Mouse (Mus musculus) lung, embryonic 14.5 days (tissue): ENCODE results near the gene Oosp1. TPM values are rescaled to one million over a fixed set of nuclear protein-coding genes. Genes with fewer than 3 reads are reported as not detected.

Experiments used
- ATAC-seq: fragments of 200-750 bp; cut with Nextera tagmentation; 2 replicates; pipeline ENCODE4 v1.8.0; 2017; ENCODE audit warnings: mild to moderate bottlenecking, moderate TSS enrichment, moderate library complexity; ENCODE audit not compliant: insufficient read depth
- DNase-seq: peaks from one replicate; pipeline ENCODE4 v3.0.0-alpha.2; 2015
- H3K27ac ChIP-seq: fragments of 300-500 bp; sonication (generic); 2 replicates; pipeline ENCODE4 v1.5.1; 2014; ENCODE audit warnings: low read depth, mild to moderate bottlenecking, moderate library complexity
- H3K27me3 ChIP-seq: fragments of 300-500 bp; sonication (generic); 2 replicates; pipeline ENCODE4 v1.6.1; 2014; ENCODE audit warnings: low read length, control low read depth; ENCODE audit not compliant: insufficient read depth
- H3K36me3 ChIP-seq: fragments of 300-500 bp; sonication (generic); 2 replicates; pipeline ENCODE4 v1.6.1; 2014; ENCODE audit warnings: control low read depth; ENCODE audit not compliant: insufficient read depth
- H3K4me1 ChIP-seq: fragments of 300-500 bp; sonication (generic); 2 replicates; pipeline ENCODE4 v1.6.1; 2014; ENCODE audit warnings: antibody characterized with exemption, control low read depth; ENCODE audit not compliant: insufficient read depth
- H3K4me2 ChIP-seq: fragments of 300-500 bp; sonication (generic); 2 replicates; pipeline ENCODE4 v1.6.1; 2014; ENCODE audit warnings: mild to moderate bottlenecking
- H3K4me3 ChIP-seq: fragments of 300-500 bp; sonication (generic); 2 replicates; pipeline ENCODE4 v1.5.1; 2014; ENCODE audit warnings: low read depth, low read length
- H3K9ac ChIP-seq: fragments of 300-500 bp; sonication (generic); 2 replicates; pipeline ENCODE4 v1.6.1; 2014
- H3K9me3 ChIP-seq: fragments of 300-500 bp; sonication (generic); 2 replicates; pipeline ENCODE4 v1.6.1; 2016; ENCODE audit warnings: low read depth, low read length, control low read depth
- CTCF ChIP-seq: IDR thresholded peaks from 2 replicates; pipeline ENCODE4 v1.5.1; 2016; ENCODE audit warnings: antibody characterized with exemption, low read depth
- WGBS: fragments of 180-500 bp; shearing (Covaris S2); extraction: QIAGEN DNeasy Blood & Tissue Kit; methylation state at CpG from one replicate; pipeline ENCODE4 v1.1.7; 2014; 5-methylcytosine and 5-hydroxymethylcytosine counted together
- polyA plus RNA-seq: library from polyadenylated mRNA; unstranded; fragments of >200 nt; fragmentation: Nextera tagmentation; extraction: Ambion mirVana; gene quantifications from 2 replicates; pipeline ENCODE4 v1.2.1, GENCODE M21; 2014

Oosp1 gene
- polyA plus RNA-seq, 1 experiment from 2014 or later = not detected

DNA sequence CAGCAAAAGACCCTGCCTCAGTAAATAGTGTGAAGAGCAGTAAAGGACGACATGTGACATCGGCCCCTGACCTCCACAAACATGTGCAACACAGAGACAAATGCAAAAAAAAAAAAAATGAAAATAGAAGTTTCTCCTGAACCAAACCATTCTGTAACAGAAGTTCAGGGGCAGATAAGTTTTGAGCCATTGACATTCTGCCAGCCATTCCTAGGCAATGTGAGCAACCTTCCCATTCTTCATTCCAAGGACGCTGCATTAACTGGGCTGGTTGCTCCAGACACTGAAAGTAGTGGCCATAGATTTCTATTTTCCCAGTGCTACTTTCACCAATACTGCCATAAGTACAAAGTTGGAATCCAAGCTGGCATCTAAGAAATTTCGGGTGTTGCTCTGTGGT lies 21.5 kb upstream of the Oosp1 start:
- Histone ChIP-seq H3K9ac (no peak overlapping the region), H3K4me2 (no peak overlapping the region), H3K4me3 (no peak overlapping the region), H3K9me3 (no peaks in the 10 kb centered on the region), H3K27me3 (no peaks in the 10 kb centered on the region), H3K27ac (no peak overlapping the region), H3K36me3 (no peaks in the 10 kb centered on the region), H3K4me1 (no peaks in the 10 kb centered on the region)
- ATAC-seq (no peak), DNase-seq (no peak)
- TF ChIP-seq CTCF = no peak
- WGBS = 82% methylated on average over 4 of the region's 4 CpGs

DNA sequence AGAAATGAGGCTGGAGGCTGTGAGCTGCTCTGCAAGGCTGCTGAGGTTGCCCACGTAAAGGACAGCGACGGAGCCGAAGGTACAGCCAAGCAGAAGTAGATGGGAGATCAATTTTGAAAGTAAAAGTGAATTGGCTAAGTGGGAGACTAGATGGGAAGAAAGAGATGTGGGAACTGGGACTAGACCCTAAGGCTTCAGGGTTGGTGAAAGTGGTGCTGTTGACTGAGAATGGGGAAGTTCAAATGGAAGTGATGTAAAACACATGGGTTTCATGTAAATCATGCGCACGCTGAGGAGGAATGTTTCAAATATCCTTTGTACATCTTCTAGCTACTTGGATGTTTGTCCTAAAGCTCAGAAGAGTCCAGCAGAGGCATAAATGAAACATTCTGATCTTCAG lies 7.4 kb upstream of the Oosp1 start:
- no peak for DNase-seq
- Histone ChIP-seq H3K4me3 (no peak overlapping the region), H3K4me2 (no peak overlapping the region), H3K9ac (no peak overlapping the region), H3K4me1 (no peaks in the 10 kb centered on the region), H3K9me3 (no peaks in the 10 kb centered on the region), H3K36me3 (no peaks in the 10 kb centered on the region), H3K27ac (no peak overlapping the region), H3K27me3 (no peaks in the 10 kb centered on the region)
- TF ChIP-seq CTCF = no peak
- no peak for ATAC-seq
- WGBS = 94% methylated on average over 6 of the region's 6 CpGs

DNA sequence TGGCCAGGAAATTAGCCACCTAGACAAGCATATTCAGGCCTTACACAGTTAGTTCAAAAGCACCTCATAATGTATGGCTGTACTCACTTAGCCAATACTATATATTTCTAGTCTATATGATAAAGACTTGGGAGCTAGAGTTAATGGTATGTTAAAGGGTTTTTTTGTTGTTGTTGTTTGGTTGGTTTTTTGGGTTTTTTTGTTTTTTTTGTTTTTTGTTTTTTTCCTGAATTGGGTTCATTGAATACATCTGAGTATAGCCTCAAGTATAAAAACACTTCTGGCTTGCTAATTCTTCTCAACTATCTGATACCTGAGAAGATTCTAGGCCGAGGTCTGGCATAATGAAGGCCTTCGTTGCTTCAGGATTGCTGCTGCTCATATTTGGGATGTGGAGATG lies 5.8 kb upstream of the Oosp1 start, which contains the start of gene Oosp3:
Oosp3 (plus strand) TSS at position 301 of the 400 bp plus-strand sequence.
- 75% methylated on average over 2 of the region's 2 CpGs for WGBS
- no peaks in the 10 kb centered on the region for H3K36me3 ChIP-seq
- H3K9ac ChIP-seq = no peak within 1 kb of the TSS
- ATAC-seq = no peak
- H3K9me3 ChIP-seq = no peaks in the 10 kb centered on the region
- no peak for DNase-seq
- H3K27ac ChIP-seq = no peak within 1 kb of the TSS
- no peak within 1 kb of the TSS for H3K4me2 ChIP-seq
- H3K4me1 ChIP-seq = no peaks in the 10 kb centered on the region
- no peaks in the 10 kb centered on the region for H3K27me3 ChIP-seq
- no peak for TF ChIP-seq CTCF
- no peak within 1 kb of the TSS for H3K4me3 ChIP-seq

DNA sequence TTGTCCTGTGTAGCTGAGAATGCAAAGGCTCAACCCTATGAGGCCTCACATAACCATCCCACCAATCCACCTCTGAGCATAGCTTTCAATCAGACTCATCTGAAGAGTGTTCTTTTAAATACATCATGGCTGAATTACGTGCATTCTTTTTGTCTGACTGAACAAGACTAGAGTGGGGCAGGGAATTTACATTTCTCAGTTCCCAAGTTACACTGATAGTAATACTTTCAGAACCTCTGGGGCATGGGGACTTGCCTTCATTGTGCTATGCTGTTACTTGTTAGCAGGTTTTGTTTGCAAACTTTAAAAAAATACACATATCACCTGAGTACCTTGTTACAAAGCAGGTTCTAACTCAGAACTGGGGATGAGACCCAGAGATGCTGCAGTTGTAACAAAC lies 504 bp upstream of the Oosp1 start:
- DNase-seq (no peak), ATAC-seq (no peak)
- H3K9ac ChIP-seq = no peak overlapping the region
- 44% methylated on average over 1 of the region's 1 CpGs for WGBS
- H3K9me3 ChIP-seq = no peaks in the 10 kb centered on the region
- no peak overlapping the region for H3K27ac ChIP-seq
- H3K4me3 ChIP-seq = no peak overlapping the region
- no peak for TF ChIP-seq CTCF
- H3K36me3 ChIP-seq = no peaks in the 10 kb centered on the region
- H3K4me2 ChIP-seq = no peak overlapping the region
- H3K27me3 ChIP-seq = no peaks in the 10 kb centered on the region
- no peaks in the 10 kb centered on the region for H3K4me1 ChIP-seq

DNA sequence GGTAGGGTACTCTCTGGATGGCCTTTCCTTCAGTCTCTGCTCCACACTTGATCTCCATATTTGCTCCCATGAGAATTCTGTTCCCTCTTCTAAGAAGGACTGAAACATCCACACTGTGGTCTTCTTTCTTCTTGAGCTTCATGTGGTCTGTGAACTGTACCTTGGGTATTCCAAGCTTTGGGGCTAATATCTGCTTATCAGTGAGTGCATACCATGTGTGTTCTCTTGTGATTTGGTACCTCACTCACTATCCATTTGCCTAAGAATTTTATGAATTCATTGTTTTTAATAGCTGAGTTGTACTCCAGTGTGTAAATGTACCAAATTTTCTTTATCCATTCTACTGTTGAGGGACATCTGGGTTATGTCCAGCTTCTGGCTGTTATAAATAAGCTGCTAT lies 29.4 kb downstream of the Oosp1 start:
- H3K4me3 ChIP-seq = no peak overlapping the region
- no peaks in the 10 kb centered on the region for H3K9me3 ChIP-seq
- no peaks in the 10 kb centered on the region for H3K36me3 ChIP-seq
- ATAC-seq (no peak), DNase-seq (no peak)
- TF ChIP-seq CTCF = no peak
- H3K4me2 ChIP-seq = no peak overlapping the region
- no peaks in the 10 kb centered on the region for H3K4me1 ChIP-seq
- no peaks in the 10 kb centered on the region for H3K27me3 ChIP-seq
- no peak overlapping the region for H3K9ac ChIP-seq
- H3K27ac ChIP-seq = no peak overlapping the region

DNA sequence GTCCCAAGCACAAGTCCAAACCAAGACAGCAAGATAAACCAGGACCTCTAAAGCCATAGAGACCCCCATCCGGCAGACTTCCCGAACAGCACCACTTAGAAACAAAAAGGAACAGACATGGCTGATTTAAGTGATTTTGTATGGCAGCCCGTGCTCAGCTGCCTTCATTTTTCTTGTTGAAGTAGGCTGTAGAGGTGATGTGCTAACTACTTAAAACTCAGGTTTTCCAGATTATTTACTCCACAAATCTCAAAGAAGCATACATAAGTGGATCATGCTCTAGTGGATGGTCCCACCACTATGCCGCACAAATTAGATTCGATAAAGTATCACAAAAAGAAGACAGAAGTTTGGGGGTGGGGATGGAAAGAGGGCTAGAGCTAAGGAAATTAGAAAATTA lies 30.5 kb downstream of the Oosp1 start, which contains the start of gene Oosp2:
Oosp2 (minus strand) TSS at position 101 of the 400 bp plus-strand sequence.
- no peak within 1 kb of the TSS for H3K9ac ChIP-seq
- no peak within 1 kb of the TSS for H3K4me2 ChIP-seq
- TF ChIP-seq CTCF = no peak
- H3K27me3 ChIP-seq = no peaks in the 10 kb centered on the region
- no peaks in the 10 kb centered on the region for H3K9me3 ChIP-seq
- no peak within 1 kb of the TSS for H3K27ac ChIP-seq
- no peak for ATAC-seq
- no peak for DNase-seq
- no peaks in the 10 kb centered on the region for H3K36me3 ChIP-seq
- H3K4me1 ChIP-seq = no peaks in the 10 kb centered on the region
- no peak within 1 kb of the TSS for H3K4me3 ChIP-seq
- WGBS = 83% methylated on average over 5 of the region's 5 CpGs

DNA sequence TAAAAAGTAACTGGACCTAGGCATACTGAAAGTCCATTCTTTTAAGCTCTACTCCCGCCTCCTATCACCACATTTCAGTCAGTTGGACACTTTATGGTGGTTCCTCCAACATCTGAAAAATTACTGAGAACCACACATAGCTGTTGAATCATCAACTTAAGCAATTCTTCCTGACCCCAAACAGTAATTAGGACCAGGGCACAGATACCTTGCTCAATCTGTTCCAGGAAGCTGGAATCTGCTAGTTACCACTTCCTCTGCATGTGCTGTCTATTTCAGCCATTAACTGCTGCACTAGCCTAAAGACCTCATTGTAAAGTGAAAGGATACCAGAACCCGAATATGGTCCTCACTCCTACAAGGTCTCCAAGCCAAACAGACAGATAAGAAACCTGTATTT lies 31.8 kb downstream of the Oosp1 start:
- Histone ChIP-seq H3K4me2 (no peak overlapping the region), H3K27me3 (no peaks in the 10 kb centered on the region), H3K4me1 (no peaks in the 10 kb centered on the region), H3K9me3 (no peaks in the 10 kb centered on the region), H3K4me3 (no peak overlapping the region), H3K36me3 (no peaks in the 10 kb centered on the region), H3K9ac (no peak overlapping the region), H3K27ac (no peak overlapping the region)
- no peak for DNase-seq
- no peak for TF ChIP-seq CTCF
- 73% methylated on average over 2 of the region's 2 CpGs for whole genome bisulfite sequencing
- no peak for ATAC-seq

DNA sequence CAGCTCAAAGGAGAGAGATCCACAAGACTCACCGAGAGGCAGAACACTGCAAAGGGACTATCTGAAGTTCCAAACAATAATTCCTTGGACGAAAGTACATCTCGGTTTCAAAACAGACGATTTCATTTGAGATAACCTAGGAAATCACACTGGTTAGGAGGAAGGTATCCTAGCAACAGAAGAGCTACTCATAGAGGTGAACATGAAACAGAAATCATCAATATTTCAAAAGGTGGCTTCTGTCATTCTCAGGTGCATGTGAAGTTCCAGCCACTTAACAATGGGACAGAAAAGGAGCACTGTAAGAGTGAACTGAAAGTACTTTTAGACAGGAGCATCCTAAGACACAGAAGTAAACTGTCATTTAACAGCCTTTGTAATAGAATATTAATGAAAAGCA lies 41.4 kb downstream of the Oosp1 start:
- no peaks in the 10 kb centered on the region for H3K4me1 ChIP-seq
- WGBS = 60% methylated on average over 4 of the region's 4 CpGs
- no peaks in the 10 kb centered on the region for H3K36me3 ChIP-seq
- no peak overlapping the region for H3K4me3 ChIP-seq
- no peak overlapping the region for H3K4me2 ChIP-seq
- no peaks in the 10 kb centered on the region for H3K9me3 ChIP-seq
- DNase-seq (no peak), ATAC-seq (no peak)
- H3K27ac ChIP-seq = no peak overlapping the region
- H3K9ac ChIP-seq = no peak overlapping the region
- no peak for TF ChIP-seq CTCF
- H3K27me3 ChIP-seq = no peaks in the 10 kb centered on the region
